In the genomic region with DNA sequence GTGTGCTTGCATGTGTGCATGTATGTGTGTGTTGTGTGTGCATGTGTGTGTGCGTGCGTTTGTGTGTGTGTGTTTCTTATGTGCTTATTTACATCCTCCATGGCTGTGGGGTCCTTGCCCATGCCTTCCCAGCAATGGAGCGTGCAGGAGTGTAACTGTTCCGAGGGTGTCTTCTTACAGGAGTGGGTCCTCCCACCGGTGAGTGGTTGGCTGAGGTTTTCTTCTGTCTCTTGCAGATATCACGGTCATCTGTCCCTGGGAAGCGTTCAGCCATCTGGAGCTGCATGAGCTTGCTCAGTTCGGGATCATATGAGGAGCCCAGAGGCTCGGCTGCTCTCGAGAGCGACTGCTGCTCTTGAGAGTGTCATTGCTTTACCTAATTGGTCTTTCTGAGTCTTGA, we compare ENCODE assay signal across 20 mouse cellular contexts. TPM values are rescaled to one million over a fixed set of nuclear protein-coding genes. Genes with fewer than 3 reads are reported as not detected.
"Had no signal": no experiment of that assay in that cellular context is flagged by ENCODE, and none has a peak within 500 bp of the region (broad histone marks: within the 10 kb centered on the region; RNA-seq: fewer than 3 reads in every experiment).

No protein-coding gene starts in this region.

- H3K36me3 ChIP-seq: limb, embryonic 13.5 days; liver, embryonic 13.5 days had no signal

- H3K27ac ChIP-seq: limb, embryonic 13.5 days; liver, embryonic 13.5 days had no signal

- H3K4me2 ChIP-seq: limb, embryonic 13.5 days; liver, embryonic 13.5 days; midbrain, embryonic 11.5 days had no signal

- DNase-seq: kidney, adult 2 months; kidney, postnatal 36 days; left cerebral cortex, postnatal 4 days; liver, embryonic 13.5 days; lung, adult 2 months; lung, postnatal 14 days; lung, postnatal 4 days; midbrain, embryonic 14.5 days; thymus, adult 18-20 months; thymus, postnatal 36 days had no signal

- H3K9ac ChIP-seq: limb, embryonic 13.5 days; liver, embryonic 13.5 days had no signal

- H3K27me3 ChIP-seq: limb, embryonic 13.5 days; liver, embryonic 13.5 days had no signal

- H3K9me3 ChIP-seq: limb, embryonic 13.5 days; liver, embryonic 13.5 days had no signal

- H3K4me3 ChIP-seq: limb, embryonic 13.5 days; liver, embryonic 13.5 days had no signal

- ATAC-seq: intestine, embryonic 16.5 days had no signal

- H3K4me1 ChIP-seq: liver, embryonic 13.5 days had no signal

RNA-seq across cellular contexts. Expression of gene Pde6h, which starts 39.3 kb away (rescaled TPM):
- polyA plus RNA-seq: liver, embryonic 13.5 days; liver, embryonic 16.5 days; midbrain, embryonic 11.5 days; midbrain, embryonic 14.5 days; neural tube, embryonic 11.5 days; neural tube, embryonic 14.5 days; small intestine, adult 2 months; stomach, embryonic 16.5 days had no signal

RNA-seq across cellular contexts. Expression of gene Erp27, which starts 41.0 kb away (rescaled TPM):
- total RNA-seq: left cerebral cortex, adult 8-10 months; midbrain, postnatal 0 days had no signal
- polyA plus RNA-seq: kidney, adult 2 months; midbrain, embryonic 11.5 days; midbrain, embryonic 14.5 days; midbrain, postnatal 0 days; neural tube, embryonic 14.5 days had no signal
